ENCODE assay signal across 10 mouse cellular contexts in genomic region chr7:111259630-111260574, GRCm38 (mm10).
DNase-seq lines count a peak whose midpoint lies in the region; ATAC-seq and TF ChIP-seq lines count a peak whose summit lies in the region.
"Had no signal": no experiment of that assay in that cellular context is flagged by ENCODE, and none has a peak within 500 bp of the region (broad histone marks: within the 10 kb centered on the region; RNA-seq: fewer than 3 reads in every experiment).

No protein-coding gene starts in this region.

- H3K27me3 ChIP-seq in lung, embryonic 15.5 days, result no peaks in the 10 kb centered on the region

- intact Hi-C loops in gastrocnemius, adult 2 months (cut with DNase I), result loop anchor here (10.0 kb wide), 1 partner anchor 235 kb away; no protein-coding TSS in a partner anchor

- H3K27ac ChIP-seq in gastrocnemius, adult 2 months, result peak overlapping the region; percentile 68
- H3K27ac ChIP-seq in lung, embryonic 15.5 days, result peak overlapping the region; percentile 62
- H3K27ac ChIP-seq in bone marrow, adult 2 months (ENCODE audit: control insufficient read depth, insufficient read depth, low read depth, low read length, poor library complexity), result peak overlapping the region; percentile 29

- ATAC-seq in lung, embryonic 15.5 days (ENCODE audit: borderline replicate concordance, extremely low read depth, low FRiP score, low TSS enrichment), result peak; percentile 87
- ATAC-seq in megakaryocyte progenitor cell, adult 5-6 weeks (replicated peaks; ENCODE audit: poor library complexity), result 0 out of 2 replicates have a peak, but pooled peaks have one; percentile 20

- H3K4me3 ChIP-seq in gastrocnemius, adult 2 months, result no peak overlapping the region
- H3K4me3 ChIP-seq in lung, embryonic 15.5 days, result no peak overlapping the region
- H3K4me3 ChIP-seq in bone marrow, adult 2 months (replicated peaks; ENCODE audit: control insufficient read depth, low read depth, low read length), result no peak overlapping the region

- H3K36me3 ChIP-seq in lung, embryonic 15.5 days, result no peaks in the 10 kb centered on the region

- no peak overlapping the region for H3K9ac ChIP-seq in lung, embryonic 15.5 days

- no peak overlapping the region for H3K4me2 ChIP-seq in lung, embryonic 15.5 days

- no peak for DNase-seq in gastrocnemius, adult 2 months
- DNase-seq in gastrocnemius, postnatal 10 days, result no peak
- DNase-seq in lung, postnatal 4 days, result no peak
- DNase-seq in T-cell, adult 2 months (ENCODE audit: low spot score), result no peak
- DNase-seq in embryo, embryonic 10 days (ENCODE audit: low spot score), result no peak
- DNase-seq: cerebellum, adult 11-12 months; heart, adult 18-20 months had no signal

- H3K4me1 ChIP-seq in lung, embryonic 15.5 days, result peaks cover 10% of the 10 kb centered on the region
- peaks cover 4% of the 10 kb centered on the region for H3K4me1 ChIP-seq in bone marrow, adult 2 months (ENCODE audit: control insufficient read depth, insufficient read depth, low read length)

- TF ChIP-seq POLR2A in bone marrow, adult 2 months (IDR thresholded peaks at IDR 0.05; ENCODE audit: borderline replicate concordance, control insufficient read depth, low read depth, low read length), result no peak

- 40% methylated on average over 11 of the region's 11 CpGs for WGBS in lung, embryonic 15.5 days
- 64% methylated on average over 11 of the region's 11 CpGs for WGBS in bone marrow, adult 2 months

- no peak for TF ChIP-seq CTCF in gastrocnemius, adult 2 months (IDR thresholded peaks at IDR 0.05)
- no peak for TF ChIP-seq CTCF in bone marrow, adult 2 months (IDR thresholded peaks at IDR 0.05; ENCODE audit: control insufficient read depth, insufficient read depth, low read length)

- H3K9me3 ChIP-seq in lung, embryonic 15.5 days, result no peaks in the 10 kb centered on the region
